Mouse (Mus musculus) CH12.LX (cell line): Measurements from ENCODE around the gene Fmnl1. TPM values are rescaled to one million over a fixed set of nuclear protein-coding genes. Genes with fewer than 3 reads are reported as not detected.

Experiments
- DNase-seq: peaks from one replicate; pipeline ENCODE4 v3.0.0-alpha.2; 2013; ENCODE audit errors: extremely low read depth
- H3K27ac ChIP-seq: 2 replicates; pipeline ENCODE4 v1.5.1; 2012; ENCODE audit warnings: low read depth, mild to moderate bottlenecking, control low read depth, moderate library complexity; ENCODE audit not compliant: insufficient read depth
- H3K27me3 ChIP-seq: replicated peaks from 2 replicates; pipeline ENCODE3; 2012; ENCODE audit warnings: inconsistent platforms
- H3K36me3 ChIP-seq, 2 experiments: replicated peaks in 1 of 2; 2 replicates each; pipeline versions ENCODE3 to v1.6.1; 2012; ENCODE audit warnings: inconsistent platforms in 1 of 2, low read length in 1 of 2, mild to moderate bottlenecking in 1 of 2, mixed read lengths in 1 of 2, moderate library complexity in 1 of 2; ENCODE audit not compliant: control insufficient read depth in 1 of 2, insufficient read depth in 1 of 2
- H3K4me1 ChIP-seq, 2 experiments: 2 replicates each; pipeline ENCODE4 v1.6.1; 2012; ENCODE audit warnings: inconsistent platforms in 1 of 2, moderate library complexity in 1 of 2; ENCODE audit not compliant: insufficient read depth in 2 of 2, control insufficient read depth in 1 of 2
- H3K4me2 ChIP-seq: 2 replicates; pipeline ENCODE4 v1.6.1; 2012; ENCODE audit warnings: low read depth, mild to moderate bottlenecking, control low read depth; ENCODE audit not compliant: poor library complexity, insufficient read depth, severe bottlenecking
- H3K4me3 ChIP-seq, 3 experiments: fragments of 150-350 bp in 1 of 3; sonication (generic) in 1 of 3; replicated peaks in 1 of 3; 2 replicates each; pipeline versions ENCODE3 to v1.5.1; 2011 to 2012; ENCODE audit warnings: low read depth in 2 of 3, low read length in 2 of 3, mild to moderate bottlenecking in 2 of 3, moderate library complexity in 2 of 3, control low read depth in 1 of 3, improper control_type of control experiment in 1 of 3, inconsistent platforms in 1 of 3, mixed read lengths in 1 of 3; ENCODE audit not compliant: poor library complexity in 1 of 3
- H3K79me2 ChIP-seq: replicated peaks from 2 replicates; pipeline ENCODE4 v1.6.1; 2012; ENCODE audit warnings: mild to moderate bottlenecking, moderate library complexity; ENCODE audit not compliant: control insufficient read depth, poor library complexity, insufficient read depth, severe bottlenecking; ENCODE audit errors: extremely low read depth
- H3K9ac ChIP-seq: 2 replicates; pipeline ENCODE4 v1.6.1; 2012; ENCODE audit warnings: low read depth, mild to moderate bottlenecking, control low read depth, moderate library complexity; ENCODE audit not compliant: insufficient read depth
- H3K9me3 ChIP-seq: replicated peaks from 2 replicates; pipeline ENCODE3; 2012; ENCODE audit warnings: low read length, inconsistent platforms, mixed read lengths
- BHLHE40 ChIP-seq: IDR thresholded peaks from 2 replicates; pipeline ENCODE4 v1.6.1; 2011; ENCODE audit warnings: mild to moderate bottlenecking, low read depth, low read length, improper control_type of control experiment
- CHD1 ChIP-seq: IDR thresholded peaks from 2 replicates; pipeline ENCODE4 v1.6.1; 2012; ENCODE audit warnings: low read depth, low read length, improper control_type of control experiment, inconsistent platforms
- CHD2 ChIP-seq: IDR thresholded peaks from 2 replicates; pipeline ENCODE4 v1.6.1; 2011; ENCODE audit warnings: low read length, improper control_type of control experiment
- CTCF ChIP-seq, 2 experiments: IDR thresholded peaks in 1 of 2; conservative IDR thresholded peaks in 1 of 2; 2 replicates each; pipeline ENCODE4 v1.5.1; 2011 to 2012; ENCODE audit warnings: low read depth in 2 of 2, low read length in 2 of 2, improper control_type of control experiment in 1 of 2, inconsistent platforms in 1 of 2, mild to moderate bottlenecking in 1 of 2, moderate library complexity in 1 of 2
- E2F4 ChIP-seq: IDR thresholded peaks from 2 replicates; pipeline ENCODE4 v1.6.1; 2011; ENCODE audit warnings: low read depth, low read length, improper control_type of control experiment; ENCODE audit not compliant: insufficient replicate concordance
- ELF1 ChIP-seq: IDR thresholded peaks from 2 replicates; pipeline ENCODE4 v1.6.1; 2014; ENCODE audit warnings: low read depth, mild to moderate bottlenecking, inconsistent platforms, low read length, improper control_type of control experiment
- EP300 ChIP-seq: IDR thresholded peaks from 2 replicates; pipeline ENCODE4 v1.6.1; 2011; ENCODE audit warnings: low read length, improper control_type of control experiment
- ETS1 ChIP-seq: conservative IDR thresholded peaks from 2 replicates; pipeline ENCODE4 v1.6.1; 2012; ENCODE audit warnings: low read depth, mild to moderate bottlenecking, inconsistent platforms, low read length, improper control_type of control experiment, moderate library complexity
- GABPA ChIP-seq: IDR thresholded peaks from 2 replicates; pipeline ENCODE4 v1.6.1; 2012; ENCODE audit warnings: low read depth, low read length, improper control_type of control experiment, inconsistent platforms; ENCODE audit not compliant: insufficient replicate concordance
- HCFC1 ChIP-seq: IDR thresholded peaks from 2 replicates; pipeline ENCODE4 v1.6.1; 2012; ENCODE audit warnings: low read depth, mild to moderate bottlenecking, inconsistent platforms, low read length, improper control_type of control experiment
- IRF4 ChIP-seq: IDR thresholded peaks from 2 replicates; pipeline ENCODE4 v1.6.1; 2014; ENCODE audit warnings: low read depth, mild to moderate bottlenecking, inconsistent platforms, low read length, improper control_type of control experiment
- JUN ChIP-seq: IDR thresholded peaks from 2 replicates; pipeline ENCODE4 v1.6.1; 2011; ENCODE audit warnings: low read depth, mild to moderate bottlenecking, low read length, improper control_type of control experiment, moderate library complexity; ENCODE audit not compliant: insufficient read depth
- JUND ChIP-seq: conservative IDR thresholded peaks from 2 replicates; pipeline ENCODE4 v1.6.1; 2011; ENCODE audit warnings: low read depth, low read length, improper control_type of control experiment
- KAT2A ChIP-seq: IDR thresholded peaks from 2 replicates; pipeline ENCODE4 v1.6.1; 2012; ENCODE audit warnings: low read length, improper control_type of control experiment, inconsistent platforms; ENCODE audit not compliant: insufficient replicate concordance
- MAFK ChIP-seq: IDR thresholded peaks from 2 replicates; pipeline ENCODE4 v1.6.1; 2011; ENCODE audit warnings: low read length, improper control_type of control experiment; ENCODE audit not compliant: insufficient replicate concordance
- MAX ChIP-seq: IDR thresholded peaks from 2 replicates; pipeline ENCODE4 v1.6.1; 2011; ENCODE audit warnings: low read length, improper control_type of control experiment
- MAZ ChIP-seq: IDR thresholded peaks from 2 replicates; pipeline ENCODE4 v1.6.1; 2012; ENCODE audit warnings: low read depth, mild to moderate bottlenecking, inconsistent platforms, low read length, improper control_type of control experiment, moderate library complexity
- MEF2A ChIP-seq: IDR thresholded peaks from 2 replicates; pipeline ENCODE4 v1.6.1; 2014; ENCODE audit warnings: low read depth, mild to moderate bottlenecking, inconsistent platforms, low read length, improper control_type of control experiment, borderline replicate concordance
- MXI1 ChIP-seq: IDR thresholded peaks from 2 replicates; pipeline ENCODE4 v1.6.1; 2011; ENCODE audit warnings: mild to moderate bottlenecking, low read depth, low read length, improper control_type of control experiment
- MYC ChIP-seq: IDR thresholded peaks from 2 replicates; pipeline ENCODE4 v1.6.1; 2011; ENCODE audit warnings: low read depth, mild to moderate bottlenecking, improper control_type of control experiment, low read length
- NELFE ChIP-seq: IDR thresholded peaks from 2 replicates; pipeline ENCODE4 v1.6.1; 2011; ENCODE audit warnings: low read depth, low read length, improper control_type of control experiment
- NRF1 ChIP-seq: IDR thresholded peaks from 2 replicates; pipeline ENCODE4 v1.6.1; 2014; ENCODE audit warnings: low read depth, mild to moderate bottlenecking, inconsistent platforms, low read length, improper control_type of control experiment, moderate library complexity
- PAX5 ChIP-seq: IDR thresholded peaks from 2 replicates; pipeline ENCODE4 v1.6.1; 2012; ENCODE audit warnings: low read length, inconsistent platforms, mixed read lengths
- POLR2A ChIP-seq: IDR thresholded peaks from 2 replicates; pipeline ENCODE4 v1.6.1; 2011; ENCODE audit warnings: low read depth, mild to moderate bottlenecking, improper control_type of control experiment, low read length
- POLR2AphosphoS2 ChIP-seq: IDR thresholded peaks from 2 replicates; pipeline ENCODE4 v1.6.1; 2011; ENCODE audit warnings: low read depth, low read length, improper control_type of control experiment
- RAD21 ChIP-seq: IDR thresholded peaks from 2 replicates; pipeline ENCODE4 v1.6.1; 2011; ENCODE audit warnings: low read depth, mild to moderate bottlenecking, low read length, improper control_type of control experiment, moderate library complexity
- RCOR1 ChIP-seq: conservative IDR thresholded peaks from 2 replicates; pipeline ENCODE4 v1.6.1; 2012; ENCODE audit warnings: low read depth, mild to moderate bottlenecking, inconsistent platforms, low read length, improper control_type of control experiment
- SIN3A ChIP-seq: IDR thresholded peaks from 2 replicates; pipeline ENCODE4 v1.6.1; 2012; ENCODE audit warnings: low read length, improper control_type of control experiment, inconsistent platforms
- SMC3 ChIP-seq: IDR thresholded peaks from 2 replicates; pipeline ENCODE4 v1.6.1; 2011; ENCODE audit warnings: low read depth, low read length, improper control_type of control experiment
- TBP ChIP-seq: conservative IDR thresholded peaks from 2 replicates; pipeline ENCODE4 v1.6.1; 2011; ENCODE audit warnings: low read depth, low read length, improper control_type of control experiment
- TCF12 ChIP-seq: IDR thresholded peaks from 2 replicates; pipeline ENCODE4 v1.6.1; 2014; ENCODE audit warnings: low read depth, mild to moderate bottlenecking, inconsistent platforms, low read length, improper control_type of control experiment
- UBTF ChIP-seq: IDR thresholded peaks from 2 replicates; pipeline ENCODE4 v1.6.1; 2012; ENCODE audit warnings: low read depth, mild to moderate bottlenecking, inconsistent platforms, low read length, improper control_type of control experiment, moderate library complexity
- USF1 ChIP-seq: IDR thresholded peaks from 2 replicates; pipeline ENCODE4 v1.6.1; 2014; ENCODE audit warnings: low read depth, mild to moderate bottlenecking, inconsistent platforms, low read length, improper control_type of control experiment
- USF2 ChIP-seq: conservative IDR thresholded peaks from 2 replicates; pipeline ENCODE4 v1.6.1; 2011; ENCODE audit warnings: low read depth, low read length, improper control_type of control experiment
- ZC3H11A ChIP-seq: IDR thresholded peaks from 2 replicates; pipeline ENCODE4 v1.6.1; 2012; ENCODE audit warnings: low read depth, mild to moderate bottlenecking, inconsistent platforms, low read length, improper control_type of control experiment
- ZKSCAN1 ChIP-seq: IDR thresholded peaks from 2 replicates; pipeline ENCODE4 v1.6.1; 2012; ENCODE audit warnings: low read depth, inconsistent platforms, low read length, improper control_type of control experiment, borderline replicate concordance
- ZMIZ1 ChIP-seq: IDR thresholded peaks from 2 replicates; pipeline ENCODE4 v1.6.1; 2012; ENCODE audit warnings: low read depth, mild to moderate bottlenecking, inconsistent platforms, low read length, improper control_type of control experiment
- ZNF384 ChIP-seq: IDR thresholded peaks from 2 replicates; pipeline ENCODE4 v1.6.1; 2012; ENCODE audit warnings: low read depth, low read length, improper control_type of control experiment, inconsistent platforms
- dilution Hi-C: fragments of 300-500 bp; cut with MboI; formaldehyde crosslinking; loops from 2 replicates; pipeline ENCODE4 v1.14.3; 2020; ENCODE audit warnings: low sequenced_read_pairs; ENCODE audit not compliant: extremely low pct_unique_long_range_greater_than_20kb, extremely low pct_ligation_motif_present
- in situ Hi-C: fragments of 300-500 bp; cut with MboI; formaldehyde crosslinking; loops from 3 replicates; pipeline ENCODE4 v1.14.3; 2019; ENCODE audit warnings: low sequenced_read_pairs, low pct_ligation_motif_present, low pct_unique_long_range_greater_than_20kb, mixed read lengths
- polyA plus RNA-seq: library from polyadenylated mRNA; unstranded; fragments of >175 nt; gene quantifications from 2 replicates; pipeline ENCODE4 v1.2.1, GENCODE M21; 2012; ENCODE audit warnings: low read depth; ENCODE audit not compliant: insufficient read length
- total RNA-seq, 2 experiments: library from RNA; depleted of rRNA; stranded (reverse); fragments of 300-350 nt in 1 of 2; fragments of >200 nt in 1 of 2; gene quantifications; 2 replicates each; pipeline ENCODE4 v1.2.3; 2012 to 2014

Fmnl1 gene
- total and polyA plus RNA-seq, 3 experiments = 6.9 to 118 (median 35.0) TPM

DNA sequence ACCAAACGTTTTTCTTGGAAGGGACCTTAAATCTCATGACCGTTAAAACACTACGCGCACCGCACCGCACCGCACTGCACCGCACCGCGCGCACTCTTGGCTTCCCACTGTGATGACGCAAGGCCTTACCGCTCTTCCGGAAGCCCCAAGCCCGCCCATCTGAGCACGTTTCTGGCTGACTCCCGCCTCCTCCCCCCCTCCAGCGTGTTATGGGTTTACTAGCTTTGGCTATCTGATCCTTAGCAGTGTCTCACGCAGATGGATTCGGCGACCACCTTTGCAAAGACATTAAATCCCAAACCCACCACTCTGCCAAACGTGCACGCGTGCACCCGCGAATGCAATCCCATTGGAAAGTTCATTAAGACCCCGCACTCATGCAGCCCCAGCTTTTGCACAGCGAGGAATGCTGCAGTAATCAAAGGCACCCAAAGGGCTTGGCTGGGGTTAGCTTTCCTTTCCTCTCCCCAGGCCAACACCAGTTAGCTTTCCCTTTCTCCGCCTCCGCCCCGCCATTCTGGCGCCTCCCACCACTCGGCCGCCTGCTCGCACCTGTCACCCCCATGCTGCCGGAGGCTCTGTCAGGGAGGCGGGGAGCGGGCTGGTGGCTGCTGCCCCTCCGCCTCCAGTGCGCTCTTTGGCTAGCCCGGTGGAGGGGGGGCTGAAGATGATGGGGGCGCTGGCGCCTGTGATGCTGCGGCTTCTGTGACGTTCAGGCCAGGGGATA is 47.0 kb downstream of the Fmnl1 start, which contains the start of gene Spata32:
Spata32 (minus strand) TSS at position 643 of the 727 bp plus-strand sequence.
- dilution Hi-C loops = no loop called here
- Histone ChIP-seq H3K4me3 (peak within 1 kb of the TSS; percentile 33 to 56 (median 46)), H3K4me2 (peak within 1 kb of the TSS; percentile 37), H3K9me3 (peaks cover 10% of the 10 kb centered on the region), H3K36me3 (peaks cover 25 to 37% of the 10 kb centered on the region in 2 experiments), H3K27me3 (no peaks in the 10 kb centered on the region), H3K9ac (peak within 1 kb of the TSS; percentile 15), H3K79me2 (no peaks in the 10 kb centered on the region), H3K4me1 (no peaks in the 10 kb centered on the region), H3K27ac (no peak within 1 kb of the TSS)
- in situ Hi-C loops = no loop called here
- peak; percentile 25 for DNase-seq
- TF ChIP-seq NELFE (peak; percentile 66; the same call in 1 of the 2 replicates), GABPA (no peak; the same call in 1 of the 2 replicates), USF2 (no peak), UBTF (no peak), POLR2AphosphoS2 (0 out of 2 replicates have a peak, but pooled peaks have one; percentile 41), ZKSCAN1 (no peak), JUN (no peak), PAX5 (no peak), ELF1 (peak; percentile 83), ZC3H11A (no peak), TBP (no peak), RAD21 (no peak), HCFC1 (peak; percentile 44), CHD2 (no peak), EP300 (no peak), ETS1 (peak; percentile 42; the same call in 1 of the 2 replicates), CHD1 (no peak), MEF2A (peak; percentile 32; the same call in 1 of the 2 replicates), SMC3 (peak; percentile 6), BHLHE40 (peak; percentile 96), KAT2A (no peak), TCF12 (peak; percentile 64), IRF4 (no peak), SIN3A (peak; percentile 62), NRF1 (peak; percentile 50; the same call in 1 of the 2 replicates), CTCF (conservative IDR thresholded peaks at IDR 0.05 in 1 of 2, IDR thresholded peaks at IDR 0.05 in 1 of 2; ENCODE audit: low read depth in 2 of 2, low read length in 2 of 2) (no peak), MYC (peak; percentile 73), E2F4 (no peak), JUND (no peak), ZNF384 (no peak), MAFK (no peak), ZMIZ1 (no peak), MAZ (peak; percentile 78), RCOR1 (0 out of 2 replicates have a peak, but pooled peaks have one; percentile 39), MAX (peak; percentile 77), USF1 (no peak), MXI1 (peak; percentile 87), POLR2A (peak; percentile 65)
